Mouse (Mus musculus) erythroid progenitor cell, adult 5-6 weeks (primary cell): ENCODE results near the gene Kantr. TPM values are rescaled to one million over a fixed set of nuclear protein-coding genes. Genes with fewer than 3 reads are reported as not detected.
"Not testable (repeated sequence)": the region's sequence is repeated elsewhere in the genome, so short reads cannot be mapped to it uniquely, and the experiment has no call there.

ENCODE experiments used
- ATAC-seq: replicated peaks from 2 replicates; pipeline ENCODE4 v1.8.0; 2016; ENCODE audit warnings: moderate number of reproducible peaks, mild to moderate bottlenecking, moderate TSS enrichment, inconsistent platforms; ENCODE audit not compliant: poor library complexity, low FRiP score, severe bottlenecking
- total RNA-seq, 2 experiments: library from RNA; stranded (forward) in 1 of 2; stranded (reverse) in 1 of 2; fragments of 150-400 nt in 1 of 2; fragments of 186-747, 209-891 nt in 1 of 2; gene quantifications; 2 replicates each; pipeline versions ENCODE4 v1.2.3 to v1.2.4; 2015 to 2017; ENCODE audit warnings: low replicate concordance in 2 of 2

Kantr gene
- total RNA-seq, 2 experiments from 2014 or later, result 3.8 to 24.3 TPM

DNA sequence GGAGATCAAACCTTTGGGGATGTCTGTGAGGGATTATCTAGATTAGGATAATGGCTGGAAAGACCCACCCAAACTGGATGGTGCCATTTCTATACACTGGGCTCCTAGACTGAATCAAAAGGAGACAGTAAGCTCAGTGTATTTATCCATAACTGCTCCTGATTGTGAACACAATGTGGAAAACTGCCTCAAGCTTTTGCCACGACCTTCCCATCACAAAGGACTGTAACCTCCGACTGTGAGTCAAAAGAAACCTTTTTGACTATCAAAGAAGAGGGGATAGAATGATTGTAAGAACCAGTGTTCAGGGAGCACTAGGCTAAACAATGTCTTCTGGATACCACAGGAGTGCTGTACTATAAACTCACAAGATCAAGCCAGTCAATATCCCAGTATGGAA is 21.1 kb downstream of the Kantr start:
- no peak for ATAC-seq

- not testable (repeated sequence) for ATAC-seq
Observed at GRCm38 (mm10) chrX:152287026-152287425, 40.3 kb downstream of the Kantr start.

- ATAC-seq, result no peak
Observed at GRCm38 (mm10) chrX:152284746-152285145, 42.5 kb downstream of the Kantr start.

- ATAC-seq, result no peak
Observed at GRCm38 (mm10) chrX:152279384-152279783, 47.9 kb downstream of the Kantr start.

GRCm38 (mm10) chrX:152271189-152271588 is 56.1 kb downstream of the Kantr start:
- ATAC-seq, result no peak

Other genes with a start within 250 kb of the Kantr start
- gene Iqsec2, start 183.2 kb downstream of the Kantr start, total RNA-seq (2015; ENCODE audit: low replicate concordance), result 2.1 TPM in 1 of 2 replicates, not detected in the other
- under 0.01 TPM in 1 of 2 replicates, not detected in the other for gene Iqsec2, start 183.2 kb downstream of the Kantr start, total RNA-seq (2017; ENCODE audit: low replicate concordance)
- 32.3 and 35.7 TPM in 2 replicates for gene Kdm5c, start 94.5 kb downstream of the Kantr start, total RNA-seq (2015; ENCODE audit: low replicate concordance)
- 51.4 and 66.9 TPM in 2 replicates for gene Kdm5c, start 94.5 kb downstream of the Kantr start, total RNA-seq (2017; ENCODE audit: low replicate concordance)
- 0.84 and 1.4 TPM in 2 replicates for gene Tspyl2, start 14.9 kb upstream of the Kantr start, total RNA-seq (2015; ENCODE audit: low replicate concordance)
- gene Tspyl2, start 14.9 kb upstream of the Kantr start, total RNA-seq (2017; ENCODE audit: low replicate concordance), result 2.0 and 2.1 TPM in 2 replicates
- not detected in 2 replicates for gene Gpr173, start 41.2 kb upstream of the Kantr start, total RNA-seq (2015; ENCODE audit: low replicate concordance)
- gene Gpr173, start 41.2 kb upstream of the Kantr start, total RNA-seq (2017; ENCODE audit: low replicate concordance), result not detected in 2 replicates
- not detected in 2 replicates for gene Cldn34a, start 235.8 kb upstream of the Kantr start, total RNA-seq (2015; ENCODE audit: low replicate concordance)
- not detected in 2 replicates for gene Cldn34a, start 235.8 kb upstream of the Kantr start, total RNA-seq (2017; ENCODE audit: low replicate concordance)